Mouse (Mus musculus) heart, adult 2 months (tissue): Measurements from ENCODE around the gene Trio.

Experiments used
- CTCF ChIP-seq: fragments of 200-600 bp; IDR thresholded peaks from 2 replicates; pipeline ENCODE4 v1.8.1; 2022; ENCODE audit warnings: antibody characterized with exemption, mild to moderate bottlenecking, moderate library complexity
- EP300 ChIP-seq: fragments of 200-500 bp; IDR thresholded peaks from 2 replicates; pipeline ENCODE4 v1.6.1; 2011; ENCODE audit warnings: low read depth, low read length, control low read depth; ENCODE audit not compliant: insufficient read depth
- POLR2A ChIP-seq: fragments of 200-500 bp; IDR thresholded peaks from 2 replicates; pipeline ENCODE4 v1.6.1; 2011; ENCODE audit warnings: mild to moderate bottlenecking, low read depth, low read length, control low read depth; ENCODE audit not compliant: insufficient read depth

GRCm38 (mm10) chr15:27976366-27976765 is 49.3 kb downstream of the Trio start:
- TF ChIP-seq POLR2A: no peak
- TF ChIP-seq EP300: no peak
- TF ChIP-seq CTCF: no peak
